Mouse (Mus musculus) midbrain, embryonic 16.5 days (tissue): ENCODE data around the gene Nup188. TPM values are rescaled to one million over a fixed set of nuclear protein-coding genes. Genes with fewer than 3 reads are reported as not detected.

Experiments
- ATAC-seq: fragments of 200-750 bp; cut with Nextera tagmentation; 2 replicates; pipeline ENCODE4 v1.8.0; 2017; ENCODE audit warnings: moderate TSS enrichment
- H3K27ac ChIP-seq: fragments of 300-500 bp; sonication (generic); 2 replicates; pipeline ENCODE4 v1.5.1; 2014; ENCODE audit warnings: mild to moderate bottlenecking, low read length, mixed read lengths
- H3K27me3 ChIP-seq: fragments of 300-500 bp; sonication (generic); 2 replicates; pipeline ENCODE4 v1.6.1; 2014; ENCODE audit warnings: low read depth, low read length, mixed read lengths; ENCODE audit not compliant: control insufficient read depth, insufficient read depth
- H3K36me3 ChIP-seq: fragments of 300-500 bp; sonication (generic); 2 replicates; pipeline ENCODE4 v1.6.1; 2014; ENCODE audit warnings: mild to moderate bottlenecking, low read length, moderate library complexity, mixed read lengths; ENCODE audit not compliant: control insufficient read depth, insufficient read depth
- H3K4me1 ChIP-seq: fragments of 300-500 bp; sonication (generic); 2 replicates; pipeline ENCODE4 v1.6.1; 2014; ENCODE audit warnings: mild to moderate bottlenecking, low read length, mixed read lengths; ENCODE audit not compliant: control insufficient read depth, insufficient read depth
- H3K4me2 ChIP-seq: fragments of 300-500 bp; sonication (generic); 2 replicates; pipeline ENCODE4 v1.6.1; 2014; ENCODE audit warnings: mild to moderate bottlenecking, low read length, mixed read lengths
- H3K4me3 ChIP-seq: fragments of 300-500 bp; sonication (generic); 2 replicates; pipeline ENCODE4 v1.5.1; 2014; ENCODE audit warnings: low read depth, mild to moderate bottlenecking, low read length, moderate library complexity, mixed read lengths
- H3K9ac ChIP-seq: fragments of 300-500 bp; sonication (generic); 2 replicates; pipeline ENCODE4 v1.6.1; 2014; ENCODE audit warnings: low read depth, low read length, mixed read lengths
- H3K9me3 ChIP-seq: fragments of 300-500 bp; sonication (generic); replicated peaks from 2 replicates; pipeline ENCODE4 v1.6.1; 2014; ENCODE audit warnings: mild to moderate bottlenecking, low read length, mixed read lengths; ENCODE audit not compliant: control insufficient read depth, poor library complexity, severe bottlenecking
- WGBS: fragments of 180-500 bp; shearing (Covaris S2); extraction: QIAGEN DNeasy Blood & Tissue Kit; methylation state at CpG from one replicate; pipeline ENCODE4 v1.1.7; 2014; 5-methylcytosine and 5-hydroxymethylcytosine counted together
- polyA plus RNA-seq: library from polyadenylated mRNA; unstranded; fragments of >200 nt; fragmentation: Nextera tagmentation; extraction: Ambion mirVana; gene quantifications from 2 replicates; pipeline ENCODE4 v1.2.1, GENCODE M21; 2015

The Nup188 gene
- polyA plus RNA-seq, 1 experiment from 2014 or later, result 18.9 TPM

GRCm38 (mm10) chr2:30351149-30351548 lies 65.0 kb downstream of the Nup188 start:
- Histone ChIP-seq H3K27ac (no peak overlapping the region), H3K27me3 (no peaks in the 10 kb centered on the region), H3K4me2 (no peak overlapping the region), H3K4me1 (no peaks in the 10 kb centered on the region), H3K9ac (no peak overlapping the region), H3K9me3 (no peaks in the 10 kb centered on the region), H3K36me3 (peaks cover 51% of the 10 kb centered on the region), H3K4me3 (no peak overlapping the region)
- 92% methylated on average over 2 of the region's 2 CpGs for WGBS
- no peak for ATAC-seq

- Histone ChIP-seq H3K9ac (0 out of 2 replicates have a peak overlapping the region, but pooled peaks have one; percentile 16), H3K9me3 (no peaks in the 10 kb centered on the region)
- no peak for ATAC-seq
These were observed 69.7 kb downstream of the Nup188 start for GRCm38 (mm10) chr2:30355861-30356260.

GRCm38 (mm10) chr2:30356266-30356665 lies 70.1 kb downstream of the Nup188 start:
- Histone ChIP-seq H3K27ac (no peak overlapping the region), H3K9me3 (no peaks in the 10 kb centered on the region), H3K4me3 (no peak overlapping the region), H3K4me2 (no peak overlapping the region), H3K4me1 (peaks cover 19% of the 10 kb centered on the region), H3K9ac (peak overlapping the region; percentile 31; the same call in 1 of the 2 replicates), H3K27me3 (no peaks in the 10 kb centered on the region), H3K36me3 (peaks cover 22% of the 10 kb centered on the region; the same call in 1 of the 2 replicates)
- no peak for ATAC-seq
- WGBS, result 44% methylated on average over 4 of the region's 4 CpGs

More at GRCm38 (mm10) chr2:30355861-30356260, 69.7 kb downstream of the Nup188 start:
- Histone ChIP-seq H3K4me2 (no peak overlapping the region), H3K27me3 (no peaks in the 10 kb centered on the region), H3K4me3 (no peak overlapping the region), H3K27ac (no peak overlapping the region), H3K36me3 (peaks cover 22% of the 10 kb centered on the region; the same call in 1 of the 2 replicates), H3K4me1 (peaks cover 19% of the 10 kb centered on the region)
- 59% methylated on average over 4 of the region's 4 CpGs for WGBS

- 66% methylated on average over 9 of the region's 9 CpGs for WGBS
- Histone ChIP-seq H3K9me3 (no peaks in the 10 kb centered on the region), H3K4me1 (peaks cover 19% of the 10 kb centered on the region), H3K4me2 (no peak overlapping the region), H3K4me3 (no peak overlapping the region), H3K27me3 (no peaks in the 10 kb centered on the region), H3K36me3 (peaks cover 22% of the 10 kb centered on the region; the same call in 1 of the 2 replicates), H3K9ac (no peak overlapping the region), H3K27ac (no peak overlapping the region)
- ATAC-seq, result no peak
These were observed 70.7 kb downstream of the Nup188 start for GRCm38 (mm10) chr2:30356906-30357305.

- H3K36me3 ChIP-seq, result peaks cover 20% of the 10 kb centered on the region; the same call in 1 of the 2 replicates
- WGBS, result 62% methylated on average over 8 of the region's 8 CpGs
- peak overlapping the region; percentile 83 for H3K4me3 ChIP-seq
- no peak for ATAC-seq
- H3K9me3 ChIP-seq, result no peaks in the 10 kb centered on the region
- peak overlapping the region; percentile 91 for H3K9ac ChIP-seq
- peak overlapping the region; percentile 63 for H3K4me2 ChIP-seq
- no peaks in the 10 kb centered on the region for H3K27me3 ChIP-seq
- H3K4me1 ChIP-seq, result peaks cover 19% of the 10 kb centered on the region
- no peak overlapping the region for H3K27ac ChIP-seq
These were observed 71.6 kb downstream of the Nup188 start for GRCm38 (mm10) chr2:30357552-30358510.

GRCm38 (mm10) chr2:30358533-30359531 lies 72.6 kb downstream of the Nup188 start, which contains the start of gene Sh3glb2:
Gene Sh3glb2, minus strand, starts transcription at chr2:30359337.
- Histone ChIP-seq H3K9me3 (no peaks in the 10 kb centered on the region), H3K9ac (peak within 1 kb of the TSS; percentile 91), H3K4me3 (peak within 1 kb of the TSS; percentile 83), H3K4me2 (peak within 1 kb of the TSS; percentile 63), H3K27ac (peak within 1 kb of the TSS; percentile 78), H3K36me3 (peaks cover 10% of the 10 kb centered on the region; the same call in 1 of the 2 replicates), H3K27me3 (no peaks in the 10 kb centered on the region), H3K4me1 (peaks cover 19% of the 10 kb centered on the region)
- WGBS, result 3% methylated on average over 47 of the region's 73 CpGs
- peak; percentile 80 for ATAC-seq

GRCm38 (mm10) chr2:30360626-30361025 lies 74.4 kb downstream of the Nup188 start:
- no peak overlapping the region for H3K9ac ChIP-seq
- no peaks in the 10 kb centered on the region for H3K27me3 ChIP-seq
- H3K36me3 ChIP-seq, result no peaks in the 10 kb centered on the region
- H3K27ac ChIP-seq, result no peak overlapping the region
- H3K4me2 ChIP-seq, result no peak overlapping the region
- no peaks in the 10 kb centered on the region for H3K9me3 ChIP-seq
- 72% methylated on average over 10 of the region's 10 CpGs for WGBS
- ATAC-seq, result no peak
- peaks cover 31% of the 10 kb centered on the region for H3K4me1 ChIP-seq
- no peak overlapping the region for H3K4me3 ChIP-seq

- Histone ChIP-seq H3K27me3 (no peaks in the 10 kb centered on the region), H3K27ac (no peak overlapping the region), H3K9me3 (no peaks in the 10 kb centered on the region), H3K4me2 (no peak overlapping the region), H3K36me3 (0 out of 2 replicates have a peak, but pooled peaks cover 1% of the 10 kb centered on the region), H3K4me3 (no peak overlapping the region), H3K9ac (no peak overlapping the region), H3K4me1 (peaks cover 22% of the 10 kb centered on the region)
- WGBS, result 74% methylated on average over 5 of the region's 5 CpGs
- no peak for ATAC-seq
These were observed 76.7 kb downstream of the Nup188 start for GRCm38 (mm10) chr2:30362865-30363264.
